Mouse (Mus musculus) thymus, adult 2 months (tissue): ENCODE measurements around the gene Nipal4. TPM values are rescaled to one million over a fixed set of nuclear protein-coding genes. Genes with fewer than 3 reads are reported as not detected.

Experiments
- DNase-seq: peaks from one replicate; pipeline ENCODE4 v3.0.0; 2021
- H3K27ac ChIP-seq: fragments of 200-500 bp; 2 replicates; pipeline ENCODE4 v1.5.1; 2012; ENCODE audit warnings: low read length, control low read depth; ENCODE audit not compliant: control insufficient read depth, insufficient read depth
- H3K27me3 ChIP-seq: fragments of 200-500 bp; 2 replicates; pipeline ENCODE4 v1.6.1; 2012; ENCODE audit warnings: mild to moderate bottlenecking, low read length, moderate library complexity, mixed read lengths; ENCODE audit not compliant: control insufficient read depth, insufficient read depth
- H3K36me3 ChIP-seq: fragments of 200-500 bp; 2 replicates; pipeline ENCODE4 v1.6.1; 2012; ENCODE audit warnings: mild to moderate bottlenecking, low read length, moderate library complexity; ENCODE audit not compliant: control insufficient read depth, insufficient read depth
- H3K4me1 ChIP-seq: fragments of 200-500 bp; replicated peaks from 2 replicates; pipeline ENCODE4 v1.6.1; 2012; ENCODE audit warnings: low read length; ENCODE audit not compliant: control insufficient read depth, insufficient read depth
- H3K4me3 ChIP-seq: fragments of 200-500 bp; 2 replicates; pipeline ENCODE4 v1.5.1; 2012; ENCODE audit warnings: mild to moderate bottlenecking, low read length, control low read depth, moderate library complexity; ENCODE audit not compliant: control insufficient read depth, insufficient read depth
- CTCF ChIP-seq: fragments of 200-500 bp; IDR thresholded peaks from 2 replicates; pipeline ENCODE4 v1.5.1; 2012; ENCODE audit warnings: mild to moderate bottlenecking, control low read depth, low read length, moderate library complexity, borderline replicate concordance; ENCODE audit not compliant: control insufficient read depth, poor library complexity, insufficient read depth; ENCODE audit errors: extremely low read depth
- POLR2A ChIP-seq: fragments of 200-500 bp; IDR thresholded peaks from 2 replicates; pipeline ENCODE4 v1.6.1; 2012; ENCODE audit warnings: mild to moderate bottlenecking, low read length, control low read depth, moderate library complexity; ENCODE audit not compliant: control insufficient read depth, poor library complexity, insufficient read depth; ENCODE audit errors: extremely low read depth
- WGBS: fragments of 180-500 bp; shearing (Covaris S2); methylation state at CpG from one replicate; pipeline ENCODE4 v1.1.7; 2018; 5-methylcytosine and 5-hydroxymethylcytosine counted together
- polyA plus RNA-seq: library from polyadenylated mRNA; depleted of rRNA; stranded (reverse); fragments of >200 nt; gene quantifications from 2 replicates; pipeline ENCODE4 v1.2.3, GENCODE M21; 2012

Gene Nipal4
- polyA plus RNA-seq, 1 experiment = 0.58 TPM

DNA sequence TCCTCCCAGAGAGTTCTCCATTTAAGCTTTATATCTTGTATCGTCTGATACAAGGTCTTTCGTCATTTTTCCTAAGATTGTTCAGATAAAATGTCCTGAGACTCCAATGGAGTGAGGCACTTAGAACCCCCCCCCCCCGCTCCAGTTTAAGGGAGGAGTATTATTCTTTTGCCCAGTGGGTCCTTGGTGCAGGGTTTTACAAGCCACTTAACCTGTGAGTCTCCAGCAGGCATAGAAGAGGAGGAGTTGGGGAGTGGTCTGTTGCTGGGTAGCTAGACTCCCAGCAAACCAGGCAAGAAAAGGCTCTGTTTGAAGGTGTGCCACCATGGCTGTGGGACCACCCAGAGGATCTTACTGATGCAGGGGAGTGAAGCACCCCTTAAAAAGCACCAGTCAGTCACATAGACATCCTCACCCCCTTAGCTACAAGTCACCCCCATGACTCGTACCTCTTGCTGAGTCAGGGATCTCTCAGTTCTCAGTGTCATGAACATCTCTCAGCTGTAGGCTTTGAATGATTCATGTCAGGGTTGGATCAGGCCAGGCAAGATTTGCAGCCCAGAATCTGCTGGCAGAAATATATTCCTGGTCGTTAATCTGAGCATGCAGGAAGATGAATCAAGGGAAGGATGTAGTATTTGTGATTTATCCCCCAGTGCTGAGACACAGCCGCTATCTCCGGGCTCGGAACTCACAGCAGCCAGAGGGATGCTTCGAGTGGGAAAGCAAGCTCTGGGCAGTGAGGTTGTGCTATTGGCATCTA is 50.7 kb downstream of the Nipal4 start:
- Histone ChIP-seq H3K27me3 (no peaks in the 10 kb centered on the region), H3K4me1 (0 out of 2 replicates have a peak, but pooled peaks cover 3% of the 10 kb centered on the region), H3K4me3 (no peak overlapping the region), H3K27ac (no peak overlapping the region), H3K36me3 (no peaks in the 10 kb centered on the region)
- no peak for DNase-seq
- no peak for TF ChIP-seq POLR2A
- TF ChIP-seq CTCF = no peak
- 90% methylated on average over 9 of the region's 9 CpGs for WGBS

GRCm38 (mm10) chr11:46115011-46115410 is 51.3 kb downstream of the Nipal4 start:
- whole genome bisulfite sequencing = 93% methylated on average over 4 of the region's 4 CpGs
- DNase-seq = no peak
- Histone ChIP-seq H3K4me3 (no peak overlapping the region), H3K4me1 (0 out of 2 replicates have a peak, but pooled peaks cover 3% of the 10 kb centered on the region), H3K27ac (no peak overlapping the region), H3K36me3 (no peaks in the 10 kb centered on the region), H3K27me3 (no peaks in the 10 kb centered on the region)
- TF ChIP-seq POLR2A = no peak
- TF ChIP-seq CTCF = no peak

- Histone ChIP-seq H3K27me3 (no peaks in the 10 kb centered on the region), H3K4me3 (no peak overlapping the region), H3K4me1 (0 out of 2 replicates have a peak, but pooled peaks cover 3% of the 10 kb centered on the region), H3K27ac (no peak overlapping the region), H3K36me3 (no peaks in the 10 kb centered on the region)
- WGBS = 83% methylated on average over 7 of the region's 7 CpGs
- no peak for DNase-seq
- TF ChIP-seq CTCF = no peak
- TF ChIP-seq POLR2A = no peak
These were observed 52.1 kb downstream of the Nipal4 start for GRCm38 (mm10) chr11:46114221-46114620.

GRCm38 (mm10) chr11:46113211-46113610 is 53.1 kb downstream of the Nipal4 start:
- DNase-seq = no peak
- TF ChIP-seq CTCF = no peak
- no peaks in the 10 kb centered on the region for H3K27me3 ChIP-seq
- H3K4me1 ChIP-seq = 0 out of 2 replicates have a peak, but pooled peaks cover 3% of the 10 kb centered on the region
- 91% methylated on average over 3 of the region's 3 CpGs for WGBS
- H3K36me3 ChIP-seq = no peaks in the 10 kb centered on the region
- no peak overlapping the region for H3K27ac ChIP-seq
- no peak overlapping the region for H3K4me3 ChIP-seq

GRCm38 (mm10) chr11:46110945-46111287 is 55.4 kb downstream of the Nipal4 start:
- no peak overlapping the region for H3K4me3 ChIP-seq
- DNase-seq = no peak
- H3K4me1 ChIP-seq = 0 out of 2 replicates have a peak, but pooled peaks cover 3% of the 10 kb centered on the region
- 87% methylated on average over 1 of the region's 1 CpGs for WGBS
- TF ChIP-seq POLR2A (no peak), CTCF (no peak)
- no peaks in the 10 kb centered on the region for H3K27me3 ChIP-seq
- no peak overlapping the region for H3K27ac ChIP-seq
- no peaks in the 10 kb centered on the region for H3K36me3 ChIP-seq

DNA sequence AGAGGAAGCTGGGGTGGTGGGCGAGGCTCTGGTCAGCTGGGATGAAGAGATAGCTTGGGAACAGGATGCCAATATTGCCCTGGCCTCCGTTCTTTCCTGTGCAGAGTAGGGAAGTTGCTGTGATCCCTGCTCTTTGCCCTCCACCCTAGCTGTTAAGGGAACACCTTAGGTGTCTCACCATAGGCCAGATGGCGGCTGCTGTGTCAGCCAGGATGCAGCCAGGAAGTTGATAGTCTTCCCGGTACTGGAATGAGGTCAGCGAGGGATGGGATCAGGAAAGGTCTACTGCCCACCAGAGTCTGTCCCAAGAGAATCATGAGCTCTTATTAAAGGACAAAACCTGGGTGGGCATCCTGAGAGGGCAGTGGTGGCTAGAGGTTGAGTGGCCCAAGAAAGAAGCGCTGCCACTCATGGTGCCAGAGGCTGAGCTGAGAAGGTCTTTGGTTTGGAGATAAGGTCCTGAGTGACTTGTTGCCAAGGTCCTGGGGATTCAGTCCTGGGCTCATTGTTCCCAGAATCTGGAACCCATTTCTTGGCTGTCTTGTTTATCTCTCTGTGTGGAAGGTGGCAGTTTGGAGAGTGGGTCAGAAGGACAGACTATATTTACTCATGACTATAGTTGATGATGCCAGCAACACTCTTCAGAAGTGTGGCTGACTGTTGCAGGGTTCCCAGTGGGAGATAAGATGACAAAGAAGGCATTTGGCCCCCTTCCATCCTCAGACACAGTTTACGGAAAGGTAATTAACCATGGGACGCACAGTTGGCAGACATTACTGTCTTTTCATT is 56.0 kb downstream of the Nipal4 start:
- TF ChIP-seq CTCF (no peak), POLR2A (no peak)
- no peak overlapping the region for H3K4me3 ChIP-seq
- 0 out of 2 replicates have a peak, but pooled peaks cover under 1% of the 10 kb centered on the region for H3K4me1 ChIP-seq
- H3K27me3 ChIP-seq = no peaks in the 10 kb centered on the region
- no peak for DNase-seq
- H3K36me3 ChIP-seq = no peaks in the 10 kb centered on the region
- H3K27ac ChIP-seq = no peak overlapping the region
- WGBS = 76% methylated on average over 8 of the region's 8 CpGs
